Mouse (Mus musculus): ENCODE results near the gene Gm11084. TPM values are rescaled to one million over a fixed set of nuclear protein-coding genes. Genes with fewer than 3 reads are reported as not detected.

Gm11084 gene
- polyA plus RNA-seq, 1 experiment from 2014 or later: not detected

Small RNAs within 50 kb of the gene (microRNA-seq; reads per million reads assigned to microRNA genes)
- not detected for gene Gm25960

Other genes starting within 250 kb of the Gm11084 start
- 39.7 and 45.1 TPM in 2 replicates for gene Sp3, start 6.3 kb downstream of the Gm11084 start, polyA plus RNA-seq (2015; fragmentation: Nextera tagmentation; extraction: Ambion mirVana)
- gene Ola1, start 232.2 kb upstream of the Gm11084 start, polyA plus RNA-seq (2015; fragmentation: Nextera tagmentation; extraction: Ambion mirVana): 102 and 110 TPM in 2 replicates

Data from neural tube, embryonic 13.5 days (tissue).